ENCODE assay signal across 19 mouse cellular contexts in genomic region chr13:43875895-43876294, GRCm38 (mm10).
DNase-seq lines count a peak whose midpoint lies in the region; TF ChIP-seq lines count a peak whose summit lies in the region.
"Had no signal": no experiment of that assay in that cellular context is flagged by ENCODE, and none has a peak within 500 bp of the region (broad histone marks: within the 10 kb centered on the region; RNA-seq: fewer than 3 reads in every experiment).

No protein-coding gene starts in this region.

- WGBS in kidney, adult 2 months, result 87% methylated on average over 9 of the region's 9 CpGs

- H3K27me3 ChIP-seq in kidney, adult 2 months (replicated peaks; ENCODE audit: control insufficient read depth, insufficient read depth, low read length), result no peaks in the 10 kb centered on the region
- H3K27me3 ChIP-seq: forebrain, embryonic 12.5 days; hindbrain, embryonic 15.5 days; limb, embryonic 12.5 days; neural tube, embryonic 12.5 days had no signal

- no peaks in the 10 kb centered on the region for H3K36me3 ChIP-seq in kidney, adult 2 months (ENCODE audit: control insufficient read depth, insufficient read depth, low read length)
- H3K36me3 ChIP-seq: forebrain, embryonic 12.5 days; hindbrain, embryonic 15.5 days; limb, embryonic 12.5 days; neural tube, embryonic 12.5 days had no signal

- no peak for TF ChIP-seq POLR2A in kidney, adult 2 months (IDR thresholded peaks at IDR 0.05; ENCODE audit: low read depth, low read length)

- H3K4me3 ChIP-seq in kidney, adult 2 months (ENCODE audit: insufficient read depth, low read depth, low read length), result no peak overlapping the region
- H3K4me3 ChIP-seq: forebrain, embryonic 12.5 days; hindbrain, embryonic 15.5 days; limb, embryonic 12.5 days; neural tube, embryonic 12.5 days had no signal

- DNase-seq in kidney, adult 2 months, result no peak
- DNase-seq in kidney, postnatal 25 days, result no peak
- peak; percentile 31 for DNase-seq in 416B (ENCODE audit: low read depth)
- DNase-seq in A20 (ENCODE audit: low read depth, low spot score), result peak; percentile 30
- peak; percentile 47 for DNase-seq in R1 (ENCODE audit: low read depth, low spot score)
- no peak for DNase-seq in ovary, postnatal 10 days (ENCODE audit: low spot score)
- no peak for DNase-seq in embryo, embryonic 11 days
- DNase-seq: adrenal gland, postnatal 25 days; cerebellum, adult 8-10 months; gastrocnemius, postnatal 25 days; heart, postnatal 14 days; kidney, adult 8-10 months; lung, postnatal 36 days; right cerebral cortex, postnatal 14 days; thymus, postnatal 14 days had no signal

- TF ChIP-seq CTCF in kidney, adult 2 months (conservative IDR thresholded peaks at IDR 0.05; ENCODE audit: insufficient read depth, insufficient read length, low read depth, low read length), result peak; percentile 46

- H3K27ac ChIP-seq in kidney, adult 2 months (ENCODE audit: insufficient read depth, low read depth, low read length), result no peak overlapping the region
- H3K27ac ChIP-seq: forebrain, embryonic 12.5 days; hindbrain, embryonic 15.5 days; limb, embryonic 12.5 days; neural tube, embryonic 12.5 days had no signal

- no peaks in the 10 kb centered on the region for H3K4me1 ChIP-seq in kidney, adult 2 months (ENCODE audit: control insufficient read depth, insufficient read depth, low read length)
- H3K4me1 ChIP-seq: forebrain, embryonic 12.5 days; hindbrain, embryonic 15.5 days; neural tube, embryonic 12.5 days had no signal

Comparison
In these comparisons a context has a peak if more than half of its experiments do, and no peak if none do; other contexts are left out.
1. DNase-seq: peak in 416B (single experiment), A20 (single experiment) and R1 (single experiment); none in kidney, adult 2 months (single experiment), kidney, postnatal 25 days (0 of 2), ovary, postnatal 10 days (single experiment) and embryo, embryonic 11 days (single experiment).